Comparison of ENCODE assay signal across 13 mouse cellular contexts in the genomic region with DNA sequence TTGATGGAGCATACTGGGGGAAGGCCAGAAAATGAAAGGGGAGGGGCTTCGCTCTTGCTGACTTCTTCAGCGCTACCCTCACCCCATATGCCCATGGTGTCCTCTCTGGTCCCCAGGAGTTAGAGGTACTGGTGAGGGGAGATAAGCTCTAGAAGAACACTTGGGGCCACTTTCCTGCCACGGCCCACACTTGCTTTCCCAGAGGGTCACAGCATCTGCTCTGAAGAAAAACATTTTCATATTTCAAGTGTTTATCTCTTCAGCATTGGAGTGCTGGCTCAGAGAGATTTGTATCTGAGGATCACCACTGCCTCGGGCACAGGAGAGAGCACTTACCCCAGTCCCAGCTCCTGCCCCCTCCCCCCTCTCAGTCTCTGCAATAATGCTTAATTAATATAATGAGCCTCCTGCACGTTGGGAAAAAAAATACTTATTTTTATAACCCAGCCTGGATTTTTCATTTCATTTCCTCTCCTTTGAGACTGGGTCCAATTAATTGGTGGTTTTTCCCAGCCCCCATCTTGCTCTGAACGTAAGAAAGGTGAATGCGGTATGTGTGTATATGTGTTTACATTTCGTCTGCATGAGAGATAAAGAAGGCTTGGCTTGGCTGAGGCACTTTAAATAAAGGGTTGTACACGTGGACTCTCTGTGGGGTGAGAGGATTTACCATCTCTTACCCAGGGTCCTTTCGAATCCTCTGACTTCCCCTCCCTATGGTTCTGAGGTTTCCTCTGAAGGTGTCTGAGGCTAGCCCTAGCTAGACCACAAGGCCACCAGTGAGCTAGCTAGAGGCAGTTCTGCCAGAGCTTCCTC.
DNase-seq lines count a peak whose midpoint lies in the region; ATAC-seq and TF ChIP-seq lines count a peak whose summit lies in the region.
"Had no signal": no experiment of that assay in that cellular context is flagged by ENCODE, and none has a peak within 500 bp of the region (broad histone marks: within the 10 kb centered on the region; RNA-seq: fewer than 3 reads in every experiment).

No protein-coding gene starts in this region.

- no peak for TF ChIP-seq CTCF in lung, postnatal 0 days (IDR thresholded peaks at IDR 0.05)
- TF ChIP-seq CTCF in intestine, postnatal 0 days (IDR thresholded peaks at IDR 0.05; ENCODE audit: low read depth) = no peak
- no peak for TF ChIP-seq CTCF in liver, postnatal 0 days (IDR thresholded peaks at IDR 0.05; ENCODE audit: low read depth)
- no peak for TF ChIP-seq CTCF in kidney, adult 2 months (conservative IDR thresholded peaks at IDR 0.05; ENCODE audit: insufficient read depth, insufficient read length, low read depth, low read length)

- WGBS in lung, embryonic 15.5 days = 42% methylated on average over 10 of the region's 10 CpGs
- WGBS in lung, postnatal 0 days = 44% methylated on average over 10 of the region's 10 CpGs
- WGBS in intestine, postnatal 0 days = 51% methylated on average over 10 of the region's 10 CpGs
- WGBS in liver, postnatal 0 days (ENCODE audit: insufficient replicate concordance) = 43% methylated on average over 10 of the region's 10 CpGs
- WGBS in stomach, embryonic 16.5 days = 50% methylated on average over 10 of the region's 10 CpGs
- WGBS in kidney, adult 2 months = 86% methylated on average over 10 of the region's 10 CpGs
- 70% methylated on average over 10 of the region's 10 CpGs for WGBS in forebrain, embryonic 12.5 days

- no peaks in the 10 kb centered on the region for H3K9me3 ChIP-seq in lung, embryonic 15.5 days
- no peaks in the 10 kb centered on the region for H3K9me3 ChIP-seq in lung, postnatal 0 days (ENCODE audit: low read length)
- H3K9me3 ChIP-seq in intestine, postnatal 0 days (ENCODE audit: control insufficient read depth) = no peaks in the 10 kb centered on the region
- no peaks in the 10 kb centered on the region for H3K9me3 ChIP-seq in liver, postnatal 0 days (ENCODE audit: low read length)
- H3K9me3 ChIP-seq in stomach, embryonic 16.5 days (replicated peaks; ENCODE audit: control insufficient read depth, low read length) = no peaks in the 10 kb centered on the region
- no peaks in the 10 kb centered on the region for H3K9me3 ChIP-seq in forebrain, embryonic 12.5 days
- H3K9me3 ChIP-seq: embryonic facial prominence, embryonic 12.5 days had no signal

- no peak overlapping the region for H3K4me3 ChIP-seq in lung, embryonic 15.5 days
- H3K4me3 ChIP-seq in lung, postnatal 0 days (ENCODE audit: low read depth, low read length) = no peak overlapping the region
- no peak overlapping the region for H3K4me3 ChIP-seq in intestine, postnatal 0 days (ENCODE audit: low read depth, low read length)
- H3K4me3 ChIP-seq in liver, postnatal 0 days (ENCODE audit: low read depth, low read length) = no peak overlapping the region
- H3K4me3 ChIP-seq in stomach, embryonic 16.5 days (replicated peaks; ENCODE audit: low read length) = no peak overlapping the region
- H3K4me3 ChIP-seq in kidney, adult 2 months (ENCODE audit: insufficient read depth, low read depth, low read length) = no peak overlapping the region
- no peak overlapping the region for H3K4me3 ChIP-seq in forebrain, embryonic 12.5 days (replicated peaks)
- H3K4me3 ChIP-seq: embryonic facial prominence, embryonic 12.5 days had no signal

- TF ChIP-seq EP300 in lung, postnatal 0 days (IDR thresholded peaks at IDR 0.05) = no peak
- no peak for TF ChIP-seq EP300 in liver, postnatal 0 days (IDR thresholded peaks at IDR 0.05; ENCODE audit: low read depth)

- peaks cover 43% of the 10 kb centered on the region for H3K4me1 ChIP-seq in lung, embryonic 15.5 days
- peaks cover 6% of the 10 kb centered on the region for H3K4me1 ChIP-seq in lung, postnatal 0 days (ENCODE audit: insufficient read depth, low read depth, low read length)
- no peaks in the 10 kb centered on the region for H3K4me1 ChIP-seq in intestine, postnatal 0 days (replicated peaks; ENCODE audit: control insufficient read depth, insufficient read depth, low read length)
- peaks cover 16% of the 10 kb centered on the region for H3K4me1 ChIP-seq in liver, postnatal 0 days (ENCODE audit: insufficient read depth)
- H3K4me1 ChIP-seq in stomach, embryonic 16.5 days (ENCODE audit: control insufficient read depth, insufficient read depth, low read length) = peaks cover 19% of the 10 kb centered on the region
- peaks cover 7% of the 10 kb centered on the region; the same call in 1 of the 2 replicates for H3K4me1 ChIP-seq in kidney, adult 2 months (ENCODE audit: control insufficient read depth, insufficient read depth, low read length)
- H3K4me1 ChIP-seq in forebrain, embryonic 12.5 days = peaks cover 34% of the 10 kb centered on the region

- 0 out of 2 replicates have a peak, but pooled peaks cover 7% of the 10 kb centered on the region for H3K36me3 ChIP-seq in lung, embryonic 15.5 days
- peaks cover 6% of the 10 kb centered on the region; the same call in 1 of the 2 replicates for H3K36me3 ChIP-seq in lung, postnatal 0 days (ENCODE audit: insufficient read depth, low read length)
- H3K36me3 ChIP-seq in intestine, postnatal 0 days (ENCODE audit: control insufficient read depth, insufficient read depth) = no peaks in the 10 kb centered on the region; the same call in 1 of the 2 replicates
- no peaks in the 10 kb centered on the region for H3K36me3 ChIP-seq in liver, postnatal 0 days (replicated peaks; ENCODE audit: insufficient read depth, low read length)
- no peaks in the 10 kb centered on the region for H3K36me3 ChIP-seq in stomach, embryonic 16.5 days (ENCODE audit: control insufficient read depth, insufficient read depth, low read length)
- H3K36me3 ChIP-seq in kidney, adult 2 months (ENCODE audit: control insufficient read depth, insufficient read depth, low read length) = no peaks in the 10 kb centered on the region
- H3K36me3 ChIP-seq in forebrain, embryonic 12.5 days (replicated peaks) = peaks cover 3% of the 10 kb centered on the region; the same call in 1 of the 2 replicates

- 0 out of 2 replicates have a peak, but pooled peaks have one; percentile 15 for ATAC-seq in lung, embryonic 15.5 days (ENCODE audit: borderline replicate concordance, extremely low read depth, low FRiP score, low TSS enrichment)
- ATAC-seq in lung, postnatal 0 days = no peak
- 0 out of 2 replicates have a peak, but pooled peaks have one; percentile 8 for ATAC-seq in intestine, postnatal 0 days
- ATAC-seq in liver, postnatal 0 days = peak; percentile 51
- ATAC-seq in stomach, embryonic 16.5 days (ENCODE audit: insufficient read depth, low FRiP score) = peak; percentile 66; the same call in 1 of the 2 replicates
- no peak for ATAC-seq in forebrain, embryonic 12.5 days (ENCODE audit: low FRiP score)
- ATAC-seq: midbrain, embryonic 16.5 days had no signal

- no peak for TF ChIP-seq POLR2A in kidney, adult 2 months (IDR thresholded peaks at IDR 0.05; ENCODE audit: low read depth, low read length)

- H3K27me3 ChIP-seq in lung, embryonic 15.5 days = no peaks in the 10 kb centered on the region
- H3K27me3 ChIP-seq in lung, postnatal 0 days (replicated peaks; ENCODE audit: insufficient read depth, low read length) = no peaks in the 10 kb centered on the region
- H3K27me3 ChIP-seq in intestine, postnatal 0 days (replicated peaks; ENCODE audit: control insufficient read depth, insufficient read depth, low read length) = no peaks in the 10 kb centered on the region
- H3K27me3 ChIP-seq in liver, postnatal 0 days (ENCODE audit: insufficient read depth, low read length) = no peaks in the 10 kb centered on the region
- H3K27me3 ChIP-seq in stomach, embryonic 16.5 days (ENCODE audit: control insufficient read depth, insufficient read depth, low read length) = no peaks in the 10 kb centered on the region
- H3K27me3 ChIP-seq in kidney, adult 2 months (replicated peaks; ENCODE audit: control insufficient read depth, insufficient read depth, low read length) = no peaks in the 10 kb centered on the region
- no peaks in the 10 kb centered on the region for H3K27me3 ChIP-seq in forebrain, embryonic 12.5 days
- H3K27me3 ChIP-seq: embryonic facial prominence, embryonic 12.5 days had no signal

- no peak overlapping the region for H3K9ac ChIP-seq in lung, embryonic 15.5 days
- H3K9ac ChIP-seq in lung, postnatal 0 days (replicated peaks; ENCODE audit: low read depth) = no peak overlapping the region
- no peak overlapping the region for H3K9ac ChIP-seq in intestine, postnatal 0 days (ENCODE audit: low read depth, low read length)
- no peak overlapping the region for H3K9ac ChIP-seq in liver, postnatal 0 days (replicated peaks)
- no peak overlapping the region for H3K9ac ChIP-seq in stomach, embryonic 16.5 days (ENCODE audit: low read length)
- H3K9ac ChIP-seq in forebrain, embryonic 12.5 days = no peak overlapping the region
- H3K9ac ChIP-seq: embryonic facial prominence, embryonic 12.5 days had no signal

- H3K4me2 ChIP-seq in lung, embryonic 15.5 days = no peak overlapping the region
- no peak overlapping the region for H3K4me2 ChIP-seq in lung, postnatal 0 days (replicated peaks; ENCODE audit: low read depth, low read length)
- no peak overlapping the region for H3K4me2 ChIP-seq in intestine, postnatal 0 days (replicated peaks; ENCODE audit: low read depth)
- no peak overlapping the region for H3K4me2 ChIP-seq in liver, postnatal 0 days (ENCODE audit: low read depth, low read length)
- H3K4me2 ChIP-seq in stomach, embryonic 16.5 days (ENCODE audit: low read depth, low read length) = no peak overlapping the region
- H3K4me2 ChIP-seq in forebrain, embryonic 12.5 days = no peak overlapping the region
- H3K4me2 ChIP-seq: embryonic facial prominence, embryonic 12.5 days had no signal

- H3K27ac ChIP-seq in lung, embryonic 15.5 days = no peak overlapping the region
- no peak overlapping the region for H3K27ac ChIP-seq in lung, postnatal 0 days (ENCODE audit: low read length)
- H3K27ac ChIP-seq in intestine, postnatal 0 days (ENCODE audit: low read depth, low read length) = no peak overlapping the region
- no peak overlapping the region for H3K27ac ChIP-seq in liver, postnatal 0 days (ENCODE audit: low read depth)
- H3K27ac ChIP-seq in stomach, embryonic 16.5 days (ENCODE audit: low read length) = 0 out of 2 replicates have a peak overlapping the region, but pooled peaks have one; percentile 43
- no peak overlapping the region for H3K27ac ChIP-seq in kidney, adult 2 months (ENCODE audit: insufficient read depth, low read depth, low read length)
- no peak overlapping the region for H3K27ac ChIP-seq in forebrain, embryonic 12.5 days

- DNase-seq in lung, postnatal 0 days (ENCODE audit: low spot score) = no peak
- no peak for DNase-seq in liver, postnatal 0 days
- no peak for DNase-seq in cerebellum, adult 9-11 months
- DNase-seq in kidney, adult 2 months = no peak
- DNase-seq: cerebellum, postnatal 10 days; kidney, postnatal 25 days; thymus, postnatal 14 days had no signal

Comparison
In these comparisons a context has a peak if more than half of its experiments do, and no peak if none do; other contexts are left out.
1. ATAC-seq: peak in lung, embryonic 15.5 days (single experiment), intestine, postnatal 0 days (single experiment), liver, postnatal 0 days (single experiment) and stomach, embryonic 16.5 days (single experiment); none in lung, postnatal 0 days (single experiment) and forebrain, embryonic 12.5 days (single experiment).